Mouse (Mus musculus): ENCODE measurements around the gene Itpr1. TPM values are rescaled to one million over a fixed set of nuclear protein-coding genes. Genes with fewer than 3 reads are reported as not detected.

The Itpr1 gene
- total RNA-seq, 2 experiments from 2014 or later = 57.3 to 63.4 TPM

GRCm38 (mm10) chr6:108237585-108237984 is 24.7 kb downstream of the Itpr1 start:
- DNase-seq = no peak
- intact Hi-C loops (cut with DNase I) = loop anchor here (5.0 kb wide), 1 partner anchor 90 kb away; no protein-coding TSS in a partner anchor

- intact Hi-C loops (cut with DNase I) = loop anchor here (5.0 kb wide), 1 partner anchor 89 kb away; no protein-coding TSS in a partner anchor
- no peak for DNase-seq
Measured at GRCm38 (mm10) chr6:108238011-108238410, 25.1 kb downstream of the Itpr1 start.

GRCm38 (mm10) chr6:108239056-108239455 is 26.2 kb downstream of the Itpr1 start:
- DNase-seq = no peak
- intact Hi-C loops (cut with DNase I) = loop anchor here (5.0 kb wide), 1 partner anchor 88 kb away; no protein-coding TSS in a partner anchor

- DNase-seq = no peak
- intact Hi-C loops (cut with DNase I) = no loop called here
Measured at GRCm38 (mm10) chr6:108240004-108240403, 27.1 kb downstream of the Itpr1 start.

GRCm38 (mm10) chr6:108240754-108241153 is 27.9 kb downstream of the Itpr1 start:
- intact Hi-C loops (cut with DNase I) = no loop called here
- no peak for DNase-seq

GRCm38 (mm10) chr6:108244571-108244970 is 31.7 kb downstream of the Itpr1 start:
- no peak for DNase-seq
- intact Hi-C loops (cut with DNase I) = no loop called here

- intact Hi-C loops (cut with DNase I) = no loop called here
- DNase-seq = no peak
Measured at GRCm38 (mm10) chr6:108246369-108247085, 33.6 kb downstream of the Itpr1 start.

- DNase-seq = no peak
- intact Hi-C loops (cut with DNase I) = no loop called here
Measured at GRCm38 (mm10) chr6:108247211-108247610, 34.3 kb downstream of the Itpr1 start.

GRCm38 (mm10) chr6:108248519-108248918 is 35.6 kb downstream of the Itpr1 start:
- intact Hi-C loops (cut with DNase I) = no loop called here
- no peak for DNase-seq

GRCm38 (mm10) chr6:108249031-108249917 is 36.4 kb downstream of the Itpr1 start:
- no peak for DNase-seq
- intact Hi-C loops (cut with DNase I) = no loop called here

GRCm38 (mm10) chr6:108249918-108250225 is 37.0 kb downstream of the Itpr1 start:
- no peak for DNase-seq
- intact Hi-C loops (cut with DNase I) = no loop called here

GRCm38 (mm10) chr6:108250416-108250815 is 37.5 kb downstream of the Itpr1 start:
- DNase-seq = no peak
- intact Hi-C loops (cut with DNase I) = no loop called here

- peak in 1 of 2 experiments; percentile 37 for DNase-seq
- intact Hi-C loops (cut with DNase I) = no loop called here
Measured at GRCm38 (mm10) chr6:108252565-108253360, 39.9 kb downstream of the Itpr1 start.

GRCm38 (mm10) chr6:108254132-108255064 is 41.5 kb downstream of the Itpr1 start:
- intact Hi-C loops (cut with DNase I) = no loop called here
- DNase-seq = no peak

GRCm38 (mm10) chr6:108255880-108256279 is 43.0 kb downstream of the Itpr1 start:
- intact Hi-C loops (cut with DNase I) = no loop called here
- DNase-seq = no peak

- intact Hi-C loops (cut with DNase I) = no loop called here
- no peak for DNase-seq
Measured at GRCm38 (mm10) chr6:108257225-108257624, 44.3 kb downstream of the Itpr1 start.

- DNase-seq = no peak
- intact Hi-C loops (cut with DNase I) = no loop called here
Measured at GRCm38 (mm10) chr6:108258631-108259030, 45.7 kb downstream of the Itpr1 start.

GRCm38 (mm10) chr6:108259671-108260070 is 46.8 kb downstream of the Itpr1 start:
- no peak for DNase-seq
- intact Hi-C loops (cut with DNase I) = no loop called here

GRCm38 (mm10) chr6:108261506-108261905 is 48.6 kb downstream of the Itpr1 start:
- no peak for DNase-seq
- intact Hi-C loops (cut with DNase I) = no loop called here

- intact Hi-C loops (cut with DNase I) = no loop called here
- DNase-seq = no peak
Measured at GRCm38 (mm10) chr6:108264164-108264563, 51.3 kb downstream of the Itpr1 start.

Data from heart, postnatal 14 days (tissue).